Mouse (Mus musculus) monocyte, adult 2 months (primary cell): ENCODE results near the gene Txndc11.

Experiments
- DNase-seq, 2 experiments: peaks; one replicate each; pipeline ENCODE4 v3.0.0; 2022; ENCODE audit warnings: low spot score in 2 of 2, low read depth in 1 of 2

The Txndc11 gene

DNA sequence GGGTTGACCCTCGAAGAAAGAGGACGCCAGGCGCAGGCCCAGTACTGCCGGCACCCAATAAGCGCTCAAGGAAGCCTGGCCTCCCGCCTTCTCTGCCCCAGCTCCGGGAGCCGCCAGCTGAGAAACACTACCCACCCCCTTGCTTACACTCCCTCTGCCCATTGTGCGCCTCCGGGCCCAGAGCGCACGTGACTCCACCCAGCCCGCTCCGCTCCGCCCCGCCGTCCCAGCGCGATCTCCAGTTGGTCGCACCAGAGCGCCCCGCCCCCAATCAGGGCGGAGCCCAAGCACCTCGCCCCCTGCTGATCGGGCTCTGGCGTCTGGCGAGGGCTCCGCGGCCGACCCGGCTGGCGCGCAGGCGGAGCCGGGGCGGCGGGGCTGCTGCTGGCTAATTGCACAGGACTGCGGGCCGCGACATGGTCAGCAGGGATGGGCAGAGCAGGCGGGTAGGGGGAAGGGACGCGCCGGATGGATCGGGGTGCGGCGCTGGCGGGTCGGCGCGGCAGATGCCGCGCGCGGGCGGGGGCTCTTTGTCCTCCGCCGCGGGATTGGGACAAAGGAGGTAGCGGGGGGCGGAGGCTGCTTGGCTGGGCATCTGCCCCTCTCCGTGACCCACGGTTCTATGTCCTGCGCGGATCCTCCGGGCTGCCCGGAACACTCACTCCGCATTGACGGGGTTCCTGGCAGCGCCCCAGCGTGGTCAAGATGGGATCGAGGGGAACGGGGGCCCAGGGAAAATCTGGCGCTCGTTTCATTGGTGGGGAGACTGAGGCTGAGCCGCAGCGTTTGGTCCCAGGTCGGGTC is 68.2 kb downstream of the Txndc11 start, which contains the start of gene Litaf:
Gene Litaf, minus strand, starts transcription at position 129 of the 804 bp plus-strand sequence.
- peak; percentile 77 to 82 for DNase-seq

DNA sequence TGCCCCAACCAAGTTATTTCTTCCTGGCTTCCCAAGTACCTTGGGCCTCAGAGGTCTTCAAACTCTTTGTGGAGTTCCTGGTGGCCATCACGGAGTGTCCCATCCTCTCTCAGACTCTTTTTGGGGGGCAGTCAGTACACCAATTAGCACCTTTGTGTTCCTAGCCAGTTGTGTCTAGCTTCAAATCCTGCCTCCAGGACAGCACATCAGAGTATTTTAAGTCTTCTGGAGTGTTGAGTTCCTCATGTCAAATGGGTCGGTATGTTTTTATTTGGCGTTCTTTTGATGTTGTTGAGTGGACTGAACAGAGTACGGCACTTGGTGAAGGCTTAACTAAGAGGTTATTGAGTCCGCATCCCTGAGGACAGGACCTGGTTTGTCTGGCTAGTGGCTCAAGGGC is 69.0 kb downstream of the Txndc11 start:
- DNase-seq, result no peak

DNA sequence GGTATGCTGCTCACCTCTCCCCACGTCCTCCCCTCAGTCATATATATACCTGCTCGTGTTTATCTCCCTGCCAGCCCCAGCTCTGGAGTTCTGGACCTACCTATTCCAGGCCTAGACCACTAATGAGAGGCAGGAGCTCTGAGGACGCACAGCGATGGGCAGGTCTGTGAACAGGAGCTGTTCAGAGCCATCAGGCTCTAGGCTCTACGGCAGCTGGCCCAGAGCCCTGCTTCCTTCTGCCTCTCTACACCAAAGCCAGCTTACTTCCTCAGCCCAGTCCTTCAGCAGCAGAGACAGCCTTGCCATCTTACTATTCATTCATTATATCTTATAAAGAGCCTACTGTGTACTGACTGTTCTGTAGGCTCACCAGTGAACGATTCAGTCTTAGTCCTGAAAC is 69.7 kb downstream of the Txndc11 start:
- DNase-seq, result no peak

DNA sequence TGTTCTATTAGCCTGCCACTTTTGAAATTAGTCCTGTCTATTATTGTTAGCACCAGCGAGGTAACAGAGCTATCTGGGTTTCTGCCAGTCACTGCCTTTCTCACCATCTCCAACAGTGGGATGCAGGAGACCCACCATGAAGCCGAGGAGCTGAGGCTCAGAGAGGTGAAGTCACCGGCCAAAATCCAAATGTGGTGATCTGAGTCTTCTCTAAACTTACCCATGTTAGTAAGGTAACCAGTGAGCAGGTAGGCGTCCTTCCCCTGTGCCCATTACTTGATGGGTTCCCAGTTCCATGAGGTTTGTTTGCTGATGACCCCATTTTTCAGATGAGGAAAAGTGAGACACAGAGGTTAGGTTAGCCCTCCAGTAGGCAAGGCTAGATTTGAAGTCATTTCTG is 70.1 kb downstream of the Txndc11 start:
- no peak for DNase-seq

DNA sequence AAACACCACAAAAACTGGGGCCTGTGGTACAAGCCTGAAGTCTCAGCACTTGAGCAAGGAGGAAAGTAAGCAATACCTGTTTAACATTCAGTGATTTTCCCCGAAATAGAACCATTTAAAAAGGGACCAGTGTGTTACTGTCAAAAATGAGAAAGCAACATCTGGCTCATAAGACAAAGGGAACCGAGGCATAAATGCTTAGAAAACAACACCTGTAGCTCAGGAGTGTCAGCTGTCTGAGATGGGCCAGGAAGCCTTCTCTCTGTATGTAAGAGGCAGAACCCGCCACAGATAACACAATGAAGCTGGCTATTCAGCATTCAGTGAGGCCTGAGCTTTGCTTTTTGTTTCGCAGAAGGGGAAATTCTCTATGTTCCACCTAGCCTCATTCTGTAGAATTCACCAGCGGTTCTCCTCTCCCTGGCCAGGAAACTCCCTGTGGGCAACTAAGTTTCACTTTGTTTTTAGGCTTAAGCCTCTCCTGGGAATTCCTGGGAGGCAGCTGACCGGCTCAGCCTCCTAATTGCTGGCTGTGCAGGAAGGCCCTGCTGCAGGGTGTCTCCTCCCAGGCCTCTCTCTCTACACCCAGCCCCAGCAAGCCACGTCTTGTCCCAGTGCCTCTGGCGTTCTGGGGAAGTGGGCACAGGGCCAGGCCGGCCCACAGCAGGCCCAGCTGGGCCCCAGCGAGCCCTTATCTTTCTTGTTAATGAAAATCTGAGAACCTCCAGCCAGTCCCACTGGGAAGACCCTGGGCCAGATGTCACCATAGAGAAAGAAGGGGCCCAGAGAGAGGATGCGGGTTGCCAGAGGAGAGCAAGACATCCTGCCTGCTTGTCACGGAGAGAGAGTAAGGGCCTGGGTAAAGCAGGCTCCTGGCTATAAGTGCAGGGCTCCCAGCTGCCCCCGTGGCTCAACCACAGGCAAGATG is 71.4 kb downstream of the Txndc11 start:
- no peak for DNase-seq

DNA sequence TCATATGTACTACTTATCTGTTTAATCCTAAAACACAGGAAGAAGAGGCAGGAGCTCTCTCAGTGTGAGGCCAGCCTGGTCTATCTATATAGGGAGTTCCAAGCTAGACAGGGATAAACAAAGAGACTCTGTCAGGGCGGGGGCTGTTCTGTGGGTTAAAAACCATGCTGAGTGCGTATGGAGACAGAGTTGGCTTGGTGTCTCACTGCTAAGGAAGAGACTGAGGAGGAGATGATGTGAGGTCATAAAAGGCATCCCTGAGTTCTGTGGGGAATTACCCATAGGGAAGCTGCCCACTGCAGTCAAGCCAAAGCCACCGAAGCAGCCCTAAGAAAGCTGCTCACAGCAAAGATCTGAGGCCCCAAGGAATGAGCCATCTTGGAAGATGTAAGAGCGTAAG is 73.8 kb downstream of the Txndc11 start, which contains the start of gene Snn:
Gene Snn, plus strand, starts transcription at position 301 of the 400 bp plus-strand sequence.
- no peak for DNase-seq

DNA sequence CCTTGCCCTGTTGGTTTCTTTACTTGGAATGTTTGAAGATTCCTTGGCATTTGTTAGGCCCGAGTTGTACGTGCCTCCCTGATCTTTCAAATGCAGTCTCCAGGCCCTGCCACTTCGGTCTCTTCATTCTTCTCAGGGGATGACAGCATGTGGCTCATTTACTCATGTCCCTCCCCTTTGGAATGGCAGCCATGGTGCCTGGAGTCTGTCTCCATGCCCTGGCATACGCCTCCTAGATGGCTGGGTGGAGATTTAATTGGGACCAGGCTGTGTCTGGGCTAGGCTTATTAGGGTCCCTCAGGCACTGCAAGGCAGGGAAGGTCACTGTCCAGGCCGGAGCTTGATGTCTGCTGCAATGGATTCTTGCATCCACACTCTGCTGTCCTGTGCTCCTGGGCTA is 78.5 kb downstream of the Txndc11 start:
- DNase-seq, result no peak

DNA sequence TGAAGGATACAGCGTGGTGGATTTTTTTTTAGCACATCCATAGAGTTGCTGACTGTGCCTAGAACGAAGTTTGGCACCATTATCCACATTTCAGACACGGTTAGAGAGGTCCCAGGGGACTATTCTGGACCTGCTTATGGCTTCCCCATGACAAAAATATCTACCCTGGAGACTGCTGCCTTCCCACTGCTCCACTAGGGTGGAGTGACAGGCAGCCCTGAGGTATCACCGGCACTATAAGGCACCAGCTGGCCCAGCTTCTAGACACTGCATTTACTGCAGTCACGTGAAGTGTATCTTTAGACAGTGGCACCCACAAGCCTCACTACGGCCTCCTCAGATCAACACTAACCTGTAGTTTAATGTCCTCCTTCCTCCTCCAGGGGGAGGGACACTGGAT is 79.6 kb downstream of the Txndc11 start:
- no peak for DNase-seq

DNA sequence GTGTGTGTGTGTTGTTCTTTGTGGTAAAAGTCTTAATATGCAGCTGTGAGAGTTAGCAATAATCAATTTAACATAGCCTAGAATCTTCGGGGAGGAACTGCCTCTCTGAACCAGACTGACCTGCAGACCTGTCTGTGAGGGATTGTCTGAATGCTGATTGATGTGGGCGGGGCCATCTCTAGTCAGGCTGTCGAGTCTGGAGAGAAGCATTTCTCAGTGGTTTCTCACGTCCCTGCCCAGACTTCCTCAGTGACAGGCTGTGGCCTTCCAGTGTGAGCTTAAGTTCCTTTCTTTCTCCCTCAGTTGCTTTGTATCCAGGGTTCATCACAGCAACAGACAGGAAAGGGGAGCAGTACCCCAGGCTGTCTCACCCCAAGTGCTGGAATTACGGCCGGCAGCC is 80.0 kb downstream of the Txndc11 start:
- DNase-seq, result no peak

DNA sequence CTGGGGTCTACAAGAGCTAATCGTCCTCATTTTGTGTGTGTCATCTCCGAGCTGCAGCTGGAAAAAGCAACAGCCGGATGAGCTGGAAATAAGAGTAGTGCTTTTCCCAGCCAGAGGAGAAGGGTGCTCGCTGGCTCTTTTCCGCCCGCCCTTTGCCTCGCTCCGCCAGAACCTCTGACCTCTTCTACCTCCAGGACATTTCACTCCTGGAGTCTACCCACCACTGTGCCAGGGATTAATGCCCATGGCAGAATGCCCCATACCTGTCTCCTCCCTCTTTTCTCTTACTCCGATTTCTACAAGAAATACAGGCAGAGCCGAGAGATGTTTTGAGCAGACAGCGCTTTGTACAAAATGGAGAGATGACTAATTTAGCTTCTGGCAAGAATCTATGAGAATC is 83.3 kb downstream of the Txndc11 start:
- no peak for DNase-seq

DNA sequence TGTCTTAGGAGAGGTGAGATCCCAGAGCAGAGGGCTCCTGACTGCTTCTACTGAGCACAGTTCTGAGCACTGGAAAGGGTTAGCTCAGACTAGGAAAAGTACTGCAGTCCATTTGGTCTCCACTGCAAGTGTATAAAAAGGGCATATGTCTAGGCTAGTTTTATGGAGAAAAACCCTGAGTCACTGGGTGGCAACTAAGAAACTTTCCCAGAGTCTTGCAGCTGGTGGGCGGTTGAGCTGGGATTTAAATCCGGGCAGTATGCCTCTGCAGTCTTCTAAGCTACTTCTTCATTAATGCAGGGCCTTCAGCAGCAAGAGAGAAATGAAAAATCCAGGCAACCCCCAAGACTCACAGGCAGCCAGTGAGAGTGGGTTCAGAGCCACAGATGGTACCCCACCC is 84.2 kb downstream of the Txndc11 start:
- DNase-seq, result no peak

DNA sequence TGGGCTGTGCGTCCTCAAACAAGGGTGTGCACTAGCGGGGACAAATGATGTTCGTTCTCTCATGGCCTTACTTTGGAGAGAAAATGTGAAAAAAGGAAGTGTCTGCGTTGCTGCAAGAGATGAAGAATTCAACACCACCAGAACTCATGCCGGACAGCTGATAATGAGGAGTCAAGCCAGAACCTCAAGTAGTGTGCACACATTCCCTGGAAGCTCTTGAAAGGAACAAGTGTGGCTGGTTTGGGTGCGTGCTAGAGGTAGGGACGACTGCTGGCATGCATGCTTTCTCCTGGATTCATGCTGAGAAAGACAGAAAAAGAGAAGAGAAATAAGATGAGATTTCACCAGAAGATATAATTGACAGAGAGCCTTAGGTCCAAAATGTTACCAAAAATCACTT is 87.3 kb downstream of the Txndc11 start:
- no peak for DNase-seq

DNA sequence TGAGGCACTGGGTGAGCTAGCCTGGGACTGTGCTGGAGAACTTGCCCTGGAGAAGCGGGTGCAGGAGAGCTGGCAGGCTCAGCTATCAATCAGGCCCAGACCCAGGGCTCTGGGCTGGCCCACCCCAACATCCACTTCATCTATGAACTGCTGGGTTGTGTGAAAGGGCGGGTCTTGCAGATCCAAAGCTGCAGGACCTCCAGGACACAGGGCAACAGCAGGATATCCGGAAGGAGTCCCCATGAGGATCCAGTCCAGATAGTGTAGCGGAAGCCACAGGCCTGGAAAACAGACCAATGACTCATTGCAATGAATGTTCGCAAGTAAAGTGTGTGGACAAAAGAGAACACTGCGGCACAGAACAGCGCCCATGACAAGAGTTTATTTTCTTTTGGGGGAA is 88.0 kb downstream of the Txndc11 start:
- DNase-seq, result no peak

DNA sequence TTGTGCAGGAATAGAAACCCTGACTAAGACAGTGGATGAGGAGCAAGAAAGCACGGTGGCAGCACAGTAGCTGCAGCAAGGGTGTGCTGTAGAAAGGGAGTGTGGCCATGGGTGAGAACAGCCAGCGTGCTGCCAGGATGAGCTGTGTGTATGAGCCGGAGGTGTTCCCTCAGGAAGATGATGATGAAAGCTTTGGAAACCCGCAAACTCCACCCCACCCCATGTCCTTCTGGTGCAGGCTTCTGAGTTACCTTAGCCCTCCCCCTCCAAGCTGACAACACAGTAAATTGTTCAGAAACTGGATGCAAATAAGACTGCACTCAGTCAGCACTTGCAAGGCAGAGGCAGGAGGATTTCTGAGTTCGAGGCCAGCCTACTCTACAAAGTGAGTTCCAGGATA is 91.2 kb downstream of the Txndc11 start:
- DNase-seq, result no peak

DNA sequence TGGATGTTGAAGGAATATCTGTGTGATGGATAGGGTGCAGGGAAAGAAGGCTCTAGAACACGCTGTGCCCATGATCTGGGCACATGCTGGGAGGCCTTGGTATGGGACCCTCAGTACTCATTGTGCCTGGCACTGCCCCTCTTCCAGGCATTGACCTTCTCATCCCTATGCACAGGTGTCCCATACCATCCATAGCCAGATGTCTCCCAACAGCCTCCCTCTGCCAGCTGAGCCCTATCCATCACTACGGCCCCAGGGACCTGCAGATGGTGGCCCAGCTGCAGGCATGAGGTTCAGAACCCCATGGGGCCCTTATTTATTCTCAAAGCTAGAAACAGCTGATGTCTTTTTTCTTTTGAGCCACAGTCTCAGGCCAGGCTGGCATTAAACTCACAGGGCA is 93.8 kb downstream of the Txndc11 start:
- DNase-seq, result no peak

DNA sequence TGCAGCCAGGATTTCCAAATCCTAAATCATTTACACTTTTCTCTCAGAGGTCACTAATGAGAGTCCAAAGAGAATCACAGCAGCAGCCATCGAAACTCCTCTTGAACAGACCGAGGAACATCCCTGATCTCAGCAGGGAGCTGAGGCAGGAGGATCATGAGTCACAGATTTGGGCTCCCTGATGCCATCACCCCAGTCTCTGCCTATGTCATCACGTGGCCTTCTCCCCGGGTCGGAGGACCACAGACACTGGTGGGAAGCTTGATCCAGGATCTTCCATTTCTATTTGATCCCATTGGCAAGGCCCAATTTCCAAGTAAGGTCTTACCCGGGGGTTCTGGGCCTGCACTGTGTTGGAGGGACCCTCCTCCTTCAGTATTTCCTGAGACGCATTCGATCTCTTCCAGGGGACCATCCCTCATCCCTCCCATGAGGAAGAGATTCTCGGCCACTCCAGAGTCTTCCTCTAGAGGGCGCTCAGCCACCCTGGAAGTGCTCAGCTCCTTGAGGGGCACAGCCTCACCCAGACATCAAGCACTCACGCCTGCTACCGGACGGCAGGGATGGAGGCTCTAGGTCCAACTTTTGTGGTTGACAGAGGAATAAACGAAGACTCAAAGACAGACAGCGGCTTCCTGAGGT is 98.5 kb downstream of the Txndc11 start:
- DNase-seq, result peak in 1 of 2 experiments; percentile 21

DNA sequence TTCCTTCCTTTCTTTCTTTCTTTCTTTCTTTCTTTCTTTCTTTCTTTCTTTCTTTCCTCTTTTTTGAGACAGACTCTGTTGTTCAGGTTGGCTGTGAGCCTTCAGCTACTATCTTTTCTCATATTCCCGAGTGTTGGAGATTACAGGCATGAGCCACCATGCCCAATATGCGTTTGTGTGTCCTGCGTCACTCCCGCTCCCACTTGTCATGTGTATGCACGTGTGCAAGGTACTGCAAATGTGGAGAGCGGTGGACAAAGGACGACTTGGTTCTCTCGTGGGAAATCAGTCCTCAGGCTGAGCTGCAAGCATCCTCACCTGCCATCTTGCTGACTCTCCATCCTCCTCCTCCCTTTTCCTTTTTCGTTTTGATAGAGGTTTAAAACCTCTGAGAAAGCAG is 99.2 kb downstream of the Txndc11 start:
- no peak for DNase-seq

DNA sequence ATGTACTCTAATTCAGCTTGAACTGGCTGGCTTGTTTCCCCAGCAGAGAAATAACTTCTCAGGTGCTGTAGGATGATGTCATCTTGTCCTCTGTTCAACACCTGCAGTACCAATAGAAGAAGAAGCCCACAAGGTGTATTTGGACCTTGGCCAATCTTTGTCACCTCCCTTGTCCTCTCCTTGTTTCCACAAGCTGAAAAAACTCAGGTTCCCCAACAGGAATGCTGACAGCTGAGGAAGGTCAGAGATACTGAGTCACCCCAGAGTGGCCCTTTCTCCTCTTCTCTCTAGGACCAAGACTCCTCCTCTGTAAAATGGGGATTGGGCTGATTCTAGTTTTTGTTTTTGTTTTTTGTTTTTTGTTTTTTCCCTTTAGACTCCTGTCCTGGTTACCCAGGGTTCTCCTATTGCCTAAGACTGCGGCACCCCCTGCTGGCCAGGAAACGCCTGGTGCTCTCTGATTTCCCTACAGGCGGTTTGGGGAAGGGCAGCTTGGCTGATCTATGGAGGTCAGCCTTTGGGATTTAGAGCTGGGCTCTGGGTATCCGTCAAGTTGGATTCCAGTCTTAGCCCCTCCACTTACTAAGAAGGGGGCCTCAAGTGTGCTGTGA is 100.2 kb downstream of the Txndc11 start:
- peak; percentile 61 to 82 for DNase-seq

DNA sequence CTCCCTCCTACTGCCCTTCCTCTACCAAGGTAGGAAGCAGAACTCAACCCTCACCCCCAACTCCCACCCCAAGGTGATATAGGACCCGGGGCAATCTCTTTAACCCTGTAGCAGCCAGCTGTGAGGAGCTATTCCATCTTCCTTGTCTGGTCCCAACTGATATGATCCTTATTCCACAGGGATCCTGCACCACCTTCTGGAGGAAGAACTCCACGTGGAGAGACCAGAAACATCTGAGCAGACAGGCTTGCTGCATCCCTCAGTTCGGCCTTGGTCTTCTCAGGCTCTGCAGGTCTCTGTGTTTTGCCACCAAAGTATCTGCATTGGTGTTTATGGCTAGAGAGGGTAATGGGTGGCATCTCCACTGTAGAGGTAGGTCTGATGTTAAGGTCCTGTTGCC is 103.1 kb downstream of the Txndc11 start:
- DNase-seq, result no peak

DNA sequence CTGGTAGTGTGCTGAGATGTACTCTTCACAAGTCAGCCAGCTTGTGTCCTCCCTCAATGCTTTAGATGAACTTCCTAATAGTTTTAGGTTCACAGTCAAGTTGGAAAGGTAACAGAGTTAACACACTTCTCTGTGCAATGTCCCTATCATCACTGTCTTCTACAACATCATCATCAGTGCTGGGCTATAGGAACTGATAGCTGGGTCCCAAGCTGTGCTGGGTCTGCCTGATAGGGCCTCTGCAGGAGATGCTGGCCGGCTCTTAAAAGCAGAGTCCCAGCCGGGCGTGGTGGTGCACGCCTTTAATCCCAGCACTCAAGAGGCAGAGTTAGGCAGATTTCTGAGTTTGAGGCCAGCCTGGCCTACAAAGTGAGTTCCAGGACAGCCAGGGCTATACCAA is 103.6 kb downstream of the Txndc11 start:
- DNase-seq, result no peak

DNA sequence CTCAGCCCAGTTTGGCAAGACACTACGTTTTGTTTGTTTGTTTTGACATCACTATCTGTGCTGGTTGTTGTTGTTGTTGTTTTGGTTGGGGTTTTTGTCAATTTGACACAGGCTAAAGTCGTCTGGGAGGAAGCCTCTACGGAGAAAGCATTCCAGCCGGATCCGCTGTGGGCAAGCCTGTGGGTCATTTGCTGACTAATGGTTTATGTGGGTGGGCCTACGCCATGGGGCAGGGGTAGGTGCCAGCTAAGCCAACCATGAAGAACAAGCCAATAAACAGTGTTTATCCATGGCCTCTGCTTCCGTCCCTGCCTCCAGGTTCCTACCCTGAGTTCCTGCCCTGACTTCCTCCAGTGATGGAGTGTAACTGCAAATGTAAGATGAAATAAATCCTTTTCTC is 106.2 kb downstream of the Txndc11 start:
- DNase-seq, result no peak
